Mouse (Mus musculus) adrenal gland, adult 2 months (tissue): ENCODE results near the gene Arhgap15. TPM values are rescaled to one million over a fixed set of nuclear protein-coding genes. Genes with fewer than 3 reads are reported as not detected.

Source experiments
- polyA plus RNA-seq: library from polyadenylated mRNA; depleted of rRNA; stranded (reverse); fragments of >200 nt; gene quantifications from 2 replicates; pipeline ENCODE4 v1.2.3, GENCODE M21; 2012; rRNA removed
- total RNA-seq, 2 experiments: library from RNA; stranded (reverse); gene quantifications; 2 replicates each; pipeline ENCODE4 v1.2.3; 2021

Arhgap15 gene
- total and polyA plus RNA-seq, 3 experiments = 0.09 to 2.6 (median 1.8) TPM

Other genes with a start within 250 kb of the Arhgap15 start
- under 1 TPM; 0.20 to 0.31 TPM for gene Kynu, start 193.5 kb upstream of the Arhgap15 start, total RNA-seq
- gene Kynu, start 193.5 kb upstream of the Arhgap15 start, polyA plus RNA-seq = not detected in 2 replicates